Mouse (Mus musculus) forelimb bud, embryonic 11.5 days (tissue): Measurements from ENCODE around the gene Btbd3.

Experiments
- DNase-seq: peaks from one replicate; pipeline ENCODE4 v3.0.0-alpha.2; 2012; ENCODE audit warnings: low read depth, low spot score

Gene Btbd3

DNA sequence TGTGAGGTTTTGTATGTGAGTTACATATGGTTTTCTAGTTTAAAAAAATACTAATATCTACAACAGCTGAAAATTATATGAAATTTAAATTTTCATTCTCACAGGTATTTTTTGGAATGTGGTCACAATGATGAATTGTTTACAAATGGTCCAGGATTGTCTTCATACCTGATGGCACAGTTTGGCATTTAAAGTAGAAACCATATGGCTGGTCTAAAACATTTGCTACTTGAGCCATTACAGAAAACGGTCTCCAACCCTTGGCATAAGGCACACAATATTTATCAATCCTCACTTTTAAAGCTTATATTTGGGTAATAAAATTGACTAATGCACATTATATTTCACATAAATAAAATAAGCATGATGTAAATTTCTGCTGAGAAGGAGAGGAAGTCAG, 272.1 kb downstream of the Btbd3 start:
- DNase-seq, result no peak

DNA sequence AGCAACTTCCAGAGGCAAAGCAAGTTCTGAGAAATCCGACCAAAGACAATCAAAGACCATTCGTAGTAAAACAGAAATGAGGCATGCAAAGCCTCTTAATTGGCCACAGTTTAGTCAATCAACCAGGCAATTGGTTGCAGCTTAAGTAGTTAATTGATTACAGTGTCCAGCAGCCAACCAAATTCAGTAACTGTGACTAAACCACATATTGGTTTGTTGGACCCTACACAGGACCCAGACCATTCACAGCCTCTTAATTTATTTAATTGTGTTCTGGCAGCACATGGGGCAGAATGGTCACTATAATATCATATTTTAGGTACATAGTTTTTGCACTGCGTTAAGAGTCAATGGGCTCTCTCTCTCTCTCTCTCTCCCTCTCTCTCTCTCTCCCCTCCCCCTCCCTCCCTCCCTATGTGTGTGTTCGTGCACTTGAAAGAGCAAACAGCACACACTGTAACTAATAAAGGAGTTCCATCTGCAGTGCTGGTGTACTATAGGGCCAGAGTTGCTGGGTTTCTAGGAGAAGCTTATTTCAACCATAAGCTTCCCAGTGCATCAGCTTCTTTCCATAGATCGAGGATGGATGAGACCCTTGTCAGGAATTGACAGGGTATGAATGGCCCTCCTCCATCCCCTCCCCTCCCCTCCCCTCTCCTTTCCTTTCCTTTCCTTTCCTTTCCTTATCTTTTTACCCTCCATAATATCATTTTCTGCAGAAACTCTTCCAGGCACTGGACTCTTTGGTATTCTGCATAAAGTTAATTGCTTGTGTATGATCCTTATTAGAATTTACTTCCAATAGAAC, 275.0 kb downstream of the Btbd3 start:
- DNase-seq, result no peak

DNA sequence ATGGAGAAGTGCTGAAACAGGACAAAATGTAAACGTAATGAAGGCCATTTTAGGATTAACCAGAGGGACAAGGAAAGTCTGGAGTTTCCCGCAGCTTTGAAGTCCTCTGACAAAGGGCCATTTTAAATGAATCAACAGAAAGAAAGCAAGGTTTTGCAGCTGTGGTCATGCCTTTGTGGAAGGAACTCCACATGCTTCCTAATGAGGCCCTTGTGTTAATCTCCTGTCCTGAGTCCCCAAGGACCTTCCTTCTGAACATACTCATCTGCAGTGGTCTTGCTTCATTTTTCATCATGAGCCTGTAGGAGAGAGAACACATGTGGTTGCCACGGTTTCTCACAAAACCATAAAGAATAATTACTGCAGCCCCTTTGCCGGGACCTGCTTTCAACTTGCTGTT, 275.6 kb downstream of the Btbd3 start:
- DNase-seq, result peak; percentile 16

DNA sequence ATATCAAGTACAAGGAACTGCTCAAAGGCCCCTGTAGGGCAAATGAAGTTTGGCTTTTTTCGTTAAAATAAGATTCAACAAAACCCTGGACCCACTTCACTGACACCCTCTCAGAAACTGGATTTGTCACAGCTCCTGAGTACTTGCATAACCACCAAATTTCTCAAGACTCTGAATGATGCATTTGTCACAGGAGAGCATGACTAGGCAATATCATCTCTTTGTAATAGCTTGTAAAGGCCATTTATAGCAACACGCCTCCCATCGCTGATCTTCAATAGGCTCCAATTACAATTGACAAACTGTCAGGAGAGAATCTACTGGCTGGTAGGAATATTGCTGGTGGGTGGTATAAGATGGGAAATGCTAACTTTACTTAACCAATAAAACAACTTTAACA, 283.3 kb downstream of the Btbd3 start:
- no peak for DNase-seq

DNA sequence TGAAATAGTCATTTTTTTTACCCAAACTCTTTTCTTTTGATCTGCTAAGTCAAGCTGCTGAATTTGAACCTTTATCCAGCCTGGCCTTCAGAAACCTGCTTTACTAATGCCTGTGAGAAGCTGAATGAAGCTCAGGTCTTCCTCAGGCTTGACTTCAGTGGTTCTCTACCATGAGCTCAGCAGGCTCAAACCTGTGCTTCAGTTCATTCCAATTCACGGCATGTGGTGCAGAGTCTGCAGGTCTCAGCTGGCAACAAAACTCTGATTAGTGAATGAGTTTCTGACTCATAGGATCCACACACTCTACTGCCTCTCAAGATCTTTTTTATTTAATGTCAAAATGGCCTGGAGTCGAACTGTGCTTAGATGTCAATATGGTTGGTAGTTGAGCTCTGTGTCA, 292.6 kb downstream of the Btbd3 start:
- DNase-seq, result no peak

DNA sequence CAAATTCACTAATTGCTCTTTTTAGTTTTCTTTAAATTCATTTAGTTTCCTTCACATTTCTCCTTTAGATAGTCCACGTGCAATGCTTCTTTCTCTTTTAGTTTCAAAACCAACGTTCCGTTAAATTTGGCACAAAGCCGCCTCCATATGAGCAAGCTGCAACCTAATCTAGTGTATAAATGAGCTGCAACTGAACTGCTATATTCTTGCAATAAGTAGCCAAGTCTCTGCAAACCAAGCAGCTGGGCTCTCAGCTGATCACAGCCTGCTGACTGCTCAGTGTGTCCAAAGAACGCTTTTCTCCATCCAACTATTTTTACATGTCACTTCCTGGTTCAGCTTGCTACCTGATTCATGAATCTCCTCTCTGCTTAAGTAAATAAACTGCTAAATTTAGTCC, 295.2 kb downstream of the Btbd3 start:
- no peak for DNase-seq

DNA sequence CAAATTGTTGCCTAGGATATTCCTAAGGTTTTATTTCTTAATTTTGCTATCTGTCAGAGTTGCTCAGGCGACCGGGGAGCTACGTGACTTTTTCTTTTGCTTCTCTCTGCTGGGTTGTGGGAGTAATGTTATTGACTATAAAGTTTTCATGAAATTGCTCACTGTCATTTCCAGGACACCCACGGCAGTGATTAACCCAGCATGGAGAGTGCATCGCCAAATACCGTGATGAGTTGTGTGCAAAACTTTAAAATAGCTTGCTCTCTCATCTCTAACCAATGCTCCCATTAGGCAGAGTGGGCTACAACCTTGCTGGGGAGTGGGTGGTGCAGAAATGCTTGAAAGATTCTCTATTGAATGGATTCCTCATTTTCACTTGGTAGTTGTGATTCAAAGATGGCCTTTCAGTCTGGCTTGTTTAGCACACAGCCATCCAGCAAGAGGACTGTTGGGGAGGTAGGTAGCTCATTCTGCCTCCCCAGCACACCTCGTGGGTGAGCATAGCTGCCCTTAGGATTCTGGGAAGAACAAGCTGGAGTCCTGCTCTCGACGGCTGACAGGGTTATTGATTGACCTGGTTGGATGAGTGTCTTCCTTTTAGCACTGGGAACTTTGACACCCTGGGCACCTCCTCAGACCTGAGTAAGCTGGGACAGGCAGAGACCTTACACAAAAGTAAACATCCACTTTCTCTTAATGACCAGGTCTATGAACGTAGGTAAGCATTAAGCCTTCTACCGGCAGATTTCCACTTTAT, 298.9 kb downstream of the Btbd3 start:
- no peak for DNase-seq

DNA sequence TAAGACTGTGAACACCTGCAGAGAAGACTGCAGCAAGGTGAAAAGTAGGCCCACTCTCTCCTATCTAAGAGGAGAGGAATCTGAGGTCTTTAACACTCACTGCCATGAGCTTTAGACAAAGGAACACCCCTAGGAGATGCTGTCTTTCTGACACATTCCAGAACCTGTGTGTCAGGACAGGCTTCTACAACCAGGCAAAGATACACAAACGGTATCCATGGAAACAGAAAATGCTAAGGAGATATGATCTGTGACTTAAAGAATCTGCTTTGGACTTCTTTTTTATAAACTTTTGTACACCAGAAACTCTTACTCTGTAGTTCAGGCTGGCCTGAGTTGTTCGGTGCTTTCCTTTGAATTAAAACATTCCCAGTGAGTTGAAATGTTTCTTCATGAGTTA, 329.6 kb downstream of the Btbd3 start:
- DNase-seq, result no peak

DNA sequence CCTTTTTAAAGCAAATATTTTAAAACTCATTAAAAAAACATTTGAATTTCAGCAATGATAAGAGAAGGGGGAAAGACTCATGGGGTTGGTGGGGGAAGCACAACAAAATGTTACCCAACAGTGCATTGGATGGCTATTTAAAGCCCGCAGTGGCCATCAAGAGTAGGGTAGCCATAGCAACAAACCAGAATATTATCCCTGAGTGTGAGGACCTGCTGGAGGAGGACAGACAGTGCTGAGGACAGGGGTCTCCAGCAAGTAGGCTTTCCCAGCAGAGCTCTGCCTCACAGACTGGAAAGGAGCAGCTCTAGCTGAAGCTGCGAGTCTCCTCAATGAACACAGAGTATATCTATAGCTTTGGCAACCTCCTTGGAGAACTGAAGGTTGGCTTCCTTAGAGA, 331.0 kb downstream of the Btbd3 start:
- DNase-seq, result no peak

DNA sequence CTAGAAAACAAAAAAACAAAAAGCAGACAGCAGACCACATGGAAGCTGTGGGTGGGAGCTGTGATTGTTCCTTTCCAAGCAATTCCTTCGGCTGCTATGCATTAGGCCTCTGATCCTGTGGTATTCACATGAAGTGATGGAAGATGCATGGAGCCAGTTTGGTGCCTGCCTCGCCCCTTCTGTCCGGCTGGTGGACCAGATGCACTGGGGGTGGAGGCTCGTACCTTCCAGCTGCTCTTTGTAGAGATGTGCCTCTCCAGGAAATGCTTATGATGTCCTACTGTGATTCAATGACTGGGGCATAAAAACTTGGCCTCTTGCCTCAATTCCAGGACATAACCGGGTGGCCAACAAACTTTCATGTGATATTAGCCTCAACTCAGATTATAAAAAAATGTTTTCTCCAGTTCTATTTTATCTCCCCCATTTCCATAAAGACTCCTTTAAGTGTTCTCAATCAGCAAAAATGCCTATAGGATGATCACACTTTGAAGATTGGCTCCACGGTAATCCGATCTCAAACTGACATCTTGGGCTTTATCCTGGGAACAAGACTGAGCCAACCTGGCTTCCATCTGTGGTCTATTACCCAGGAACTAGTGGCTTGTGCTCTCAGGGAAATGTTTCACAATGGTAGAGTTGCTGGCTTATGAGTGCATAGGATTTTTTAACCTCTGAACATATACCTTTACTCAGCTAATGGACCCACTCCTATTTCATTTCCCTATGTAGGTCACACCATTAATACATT, 331.6 kb downstream of the Btbd3 start:
- no peak for DNase-seq

DNA sequence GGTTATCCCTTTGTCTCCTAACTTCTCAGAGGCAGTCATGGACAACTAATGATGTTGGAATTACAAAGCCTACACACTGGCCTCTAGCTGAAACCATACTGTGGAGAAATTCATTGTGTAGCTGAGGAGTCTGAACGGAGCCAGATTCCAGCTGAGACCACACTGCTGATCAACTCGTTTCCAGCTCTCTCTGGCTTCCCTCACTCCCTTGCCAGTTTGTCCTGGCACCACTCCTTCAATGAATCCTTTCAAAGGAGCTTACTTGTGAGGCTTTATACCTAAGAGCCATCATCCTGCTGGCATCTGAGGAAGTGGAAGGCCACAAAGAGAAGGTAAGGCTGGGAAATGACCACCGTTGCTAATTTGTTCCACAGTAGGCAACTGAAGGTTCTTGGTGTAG, 332.7 kb downstream of the Btbd3 start:
- no peak for DNase-seq

DNA sequence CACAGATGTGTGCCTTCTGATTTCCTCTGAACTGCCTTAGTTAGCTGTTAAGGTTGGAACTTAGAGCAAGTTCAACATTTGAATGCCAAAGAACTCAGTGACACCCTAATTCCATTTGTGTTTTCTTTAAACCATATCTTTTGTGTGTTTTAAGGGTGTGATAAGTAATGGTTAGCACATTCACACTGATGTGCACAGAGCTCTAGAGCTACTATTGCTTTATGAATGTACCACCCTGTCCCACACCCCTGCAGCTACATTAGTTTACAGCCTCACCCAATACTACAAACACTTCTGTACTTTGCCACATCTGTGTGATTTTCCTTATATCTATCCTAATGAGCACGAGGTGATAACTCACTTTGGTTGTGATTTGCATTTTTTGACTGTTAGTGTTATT, 333.9 kb downstream of the Btbd3 start:
- DNase-seq, result no peak

DNA sequence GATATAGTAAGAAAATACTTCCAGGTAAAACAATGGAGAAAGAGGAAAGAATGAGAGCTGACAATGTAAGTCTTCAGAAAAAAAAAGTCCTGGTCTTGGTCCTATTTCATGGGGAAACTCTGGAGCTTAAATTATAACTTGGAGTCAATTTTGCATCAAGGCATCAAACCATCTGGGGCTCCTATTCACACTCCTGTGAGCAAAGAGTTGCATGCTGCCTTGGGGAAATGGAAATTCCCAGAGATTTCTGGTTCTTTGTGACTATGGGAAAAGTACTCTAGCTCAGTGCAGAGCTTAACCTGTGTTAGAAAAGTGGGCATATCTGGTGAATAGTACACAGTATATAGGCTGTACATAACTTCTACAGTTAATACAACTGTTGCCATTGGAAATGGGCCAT, 356.0 kb downstream of the Btbd3 start:
- no peak for DNase-seq

DNA sequence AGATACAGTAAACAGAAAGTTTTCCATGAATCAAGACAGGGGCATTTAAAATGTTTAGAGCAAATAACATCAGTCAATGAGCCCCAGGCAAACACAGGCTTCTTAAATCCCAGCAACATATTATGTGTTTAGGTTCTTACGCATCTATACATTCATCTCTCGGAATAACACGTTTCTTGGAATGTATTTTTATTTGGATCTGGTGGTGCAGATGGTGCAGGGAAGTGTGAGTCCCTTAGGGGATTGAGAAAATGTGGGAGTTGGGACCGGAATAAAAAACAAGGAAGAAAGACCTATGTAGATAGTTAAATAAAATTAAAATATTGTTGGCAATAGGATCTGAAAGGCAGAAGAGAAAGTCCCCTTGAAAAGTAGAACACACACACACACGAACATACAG, 361.1 kb downstream of the Btbd3 start:
- DNase-seq, result no peak
